Mouse (Mus musculus) heart, embryonic 14.5 days (tissue): ENCODE data around the gene Rala. TPM values are rescaled to one million over a fixed set of nuclear protein-coding genes. Genes with fewer than 3 reads are reported as not detected.

Experiments
- ATAC-seq: fragments of 200-750 bp; cut with Nextera tagmentation; 2 replicates; pipeline ENCODE4 v1.8.0; 2017; ENCODE audit warnings: low read depth, moderate TSS enrichment; ENCODE audit not compliant: insufficient number of reproducible peaks, insufficient read depth, low FRiP score
- H3K27ac ChIP-seq, 2 experiments: fragments of 200-500 bp in 1 of 2; fragments of 300-500 bp in 1 of 2; sonication (generic) in 1 of 2; replicated peaks in 1 of 2; 2 replicates each; pipeline ENCODE4 v1.5.1; 2012 to 2014; ENCODE audit warnings: low read depth in 2 of 2, low read length in 2 of 2, control low read depth in 1 of 2, mild to moderate bottlenecking in 1 of 2, mixed read lengths in 1 of 2; ENCODE audit not compliant: control insufficient read depth in 1 of 2, insufficient read depth in 1 of 2
- H3K27me3 ChIP-seq: fragments of 300-500 bp; sonication (generic); 2 replicates; pipeline ENCODE4 v1.6.1; 2014; ENCODE audit warnings: mild to moderate bottlenecking, low read length, control low read depth; ENCODE audit not compliant: control insufficient read depth, insufficient read depth
- H3K36me3 ChIP-seq: fragments of 300-500 bp; sonication (generic); 2 replicates; pipeline ENCODE4 v1.6.1; 2014; ENCODE audit warnings: mild to moderate bottlenecking, control low read depth, low read length, mixed read lengths; ENCODE audit not compliant: control insufficient read depth, insufficient read depth
- H3K4me1 ChIP-seq, 2 experiments: fragments of 200-500 bp in 1 of 2; fragments of 300-500 bp in 1 of 2; sonication (generic) in 1 of 2; 2 replicates each; pipeline ENCODE4 v1.6.1; 2012 to 2014; ENCODE audit warnings: low read length in 2 of 2, control low read depth in 1 of 2, mixed read lengths in 1 of 2; ENCODE audit not compliant: control insufficient read depth in 2 of 2, insufficient read depth in 2 of 2
- H3K4me2 ChIP-seq: fragments of 300-500 bp; sonication (generic); 2 replicates; pipeline ENCODE4 v1.6.1; 2014; ENCODE audit warnings: mild to moderate bottlenecking, low read length
- H3K4me3 ChIP-seq, 2 experiments: fragments of 200-500 bp in 1 of 2; fragments of 300-500 bp in 1 of 2; sonication (generic) in 1 of 2; 2 replicates each; pipeline ENCODE4 v1.5.1; 2012 to 2014; ENCODE audit warnings: low read length in 2 of 2, mild to moderate bottlenecking in 2 of 2, control low read depth in 1 of 2, low read depth in 1 of 2, moderate library complexity in 1 of 2; ENCODE audit not compliant: control insufficient read depth in 1 of 2, insufficient read depth in 1 of 2
- H3K9ac ChIP-seq: fragments of 300-500 bp; sonication (generic); 2 replicates; pipeline ENCODE4 v1.6.1; 2014; ENCODE audit warnings: mild to moderate bottlenecking, low read length
- H3K9me3 ChIP-seq: fragments of 300-500 bp; sonication (generic); 2 replicates; pipeline ENCODE4 v1.6.1; 2016; ENCODE audit warnings: low read length, control low read depth; ENCODE audit not compliant: control insufficient read depth
- WGBS: fragments of 180-500 bp; shearing (Covaris S2); extraction: QIAGEN DNeasy Blood & Tissue Kit; methylation state at CpG from one replicate; pipeline ENCODE4 v1.1.7; 2014; 5-methylcytosine and 5-hydroxymethylcytosine counted together
- polyA plus RNA-seq: library from polyadenylated mRNA; unstranded; fragments of >200 nt; fragmentation: Nextera tagmentation; extraction: Ambion mirVana; gene quantifications from 2 replicates; pipeline ENCODE4 v1.2.1, GENCODE M21; 2014

Rala gene
- polyA plus RNA-seq, 1 experiment from 2014 or later: 83.7 TPM

DNA sequence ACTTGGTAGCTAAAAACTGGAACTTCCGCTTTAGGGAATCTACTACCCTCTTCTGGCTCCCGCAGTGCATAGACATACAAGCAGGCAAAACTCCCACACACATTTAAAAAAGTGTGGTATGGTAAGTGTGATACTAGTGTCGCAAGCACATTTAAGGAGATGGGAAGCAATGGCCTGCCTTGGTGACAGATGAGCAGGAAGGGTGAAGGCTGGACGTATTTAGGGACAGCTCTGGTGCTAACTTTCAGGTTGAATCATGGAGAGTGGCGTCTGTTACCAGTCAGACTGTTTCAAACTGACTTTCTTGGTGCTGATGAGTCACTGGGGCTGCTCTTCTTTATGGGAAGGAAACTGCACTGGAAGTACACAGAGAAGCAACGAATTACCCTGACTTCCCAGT, 52.5 kb downstream of the Rala start:
- peaks cover 76% of the 10 kb centered on the region for H3K36me3 ChIP-seq
- H3K27ac ChIP-seq: no peak overlapping the region
- H3K4me3 ChIP-seq: no peak overlapping the region
- H3K4me1 ChIP-seq: no peaks in the 10 kb centered on the region
- no peak for ATAC-seq
- H3K9ac ChIP-seq: no peak overlapping the region
- no peaks in the 10 kb centered on the region for H3K9me3 ChIP-seq
- H3K27me3 ChIP-seq: no peaks in the 10 kb centered on the region
- H3K4me2 ChIP-seq: no peak overlapping the region
- WGBS: 89% methylated on average over 6 of the region's 6 CpGs

DNA sequence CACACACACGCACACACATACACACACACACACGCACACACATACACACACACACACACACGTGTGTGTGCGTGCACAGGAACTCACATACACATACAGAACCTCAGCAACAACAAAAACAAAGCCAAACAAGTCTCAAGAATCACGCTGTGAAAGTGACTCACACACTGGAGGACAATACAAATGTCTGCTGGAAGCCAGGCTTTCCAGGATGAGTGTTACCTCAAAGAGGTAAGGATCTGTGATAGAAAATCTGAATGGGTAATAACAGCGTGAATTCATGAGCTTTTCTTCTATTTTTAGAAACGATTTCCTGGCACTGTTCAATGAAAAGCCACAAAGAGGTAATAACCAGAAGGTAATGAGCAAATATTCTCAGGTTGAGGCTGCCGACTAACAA, 59.8 kb downstream of the Rala start:
- no peak for ATAC-seq
- Histone ChIP-seq H3K36me3 (peaks cover 63% of the 10 kb centered on the region), H3K9me3 (no peaks in the 10 kb centered on the region), H3K4me2 (no peak overlapping the region), H3K9ac (no peak overlapping the region), H3K4me3 (no peak overlapping the region), H3K4me1 (no peaks in the 10 kb centered on the region), H3K27me3 (no peaks in the 10 kb centered on the region), H3K27ac (no peak overlapping the region)
- WGBS: 81% methylated on average over 8 of the region's 8 CpGs

DNA sequence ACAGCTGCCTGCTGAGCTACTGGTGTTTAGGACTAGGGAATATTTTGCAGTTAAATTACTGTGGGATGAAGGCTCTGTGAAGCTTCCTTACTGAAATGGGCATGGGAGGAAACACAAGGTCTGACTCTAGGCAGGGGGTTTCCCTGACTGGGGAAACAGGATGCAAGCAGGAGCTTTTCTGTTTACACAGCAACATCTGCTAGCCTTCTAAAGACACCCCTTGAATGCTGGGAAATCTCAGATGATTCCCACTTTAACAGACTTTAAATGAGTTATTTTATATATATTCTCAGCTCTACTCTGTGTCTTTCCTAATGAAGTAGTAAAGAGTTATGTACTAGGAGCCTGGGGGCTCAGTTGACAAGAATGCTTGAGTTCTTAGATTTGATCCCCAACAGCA, 65.0 kb downstream of the Rala start:
- ATAC-seq: no peak
- Histone ChIP-seq H3K4me2 (no peak overlapping the region), H3K9me3 (peaks cover 11% of the 10 kb centered on the region; the same call in 1 of the 2 replicates), H3K27me3 (no peaks in the 10 kb centered on the region), H3K9ac (no peak overlapping the region), H3K36me3 (peaks cover 28% of the 10 kb centered on the region), H3K27ac (no peak overlapping the region), H3K4me3 (no peak overlapping the region), H3K4me1 (no peaks in the 10 kb centered on the region)

DNA sequence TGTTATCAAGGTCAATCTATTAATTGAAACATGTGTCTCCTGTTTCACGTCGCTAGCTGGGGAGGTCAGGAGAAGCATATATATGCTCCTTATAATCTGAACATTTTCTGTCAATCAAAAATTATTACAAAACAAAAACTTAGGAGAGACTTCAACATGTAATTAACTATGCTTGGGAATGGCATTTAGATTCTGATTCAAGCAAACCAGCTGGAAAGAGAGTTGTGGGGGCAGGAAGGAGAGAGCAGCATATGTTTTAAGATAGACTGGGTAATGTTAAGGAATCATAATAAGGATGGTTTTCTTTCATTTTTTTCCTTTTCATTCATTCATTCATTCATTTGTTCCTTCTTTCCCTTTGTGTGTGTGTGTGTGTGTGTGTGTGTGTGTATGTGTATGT, 77.3 kb downstream of the Rala start:
- H3K4me2 ChIP-seq: no peak overlapping the region
- no peak for ATAC-seq
- no peak overlapping the region for H3K9ac ChIP-seq
- H3K4me1 ChIP-seq: no peaks in the 10 kb centered on the region
- H3K27me3 ChIP-seq: no peaks in the 10 kb centered on the region
- H3K36me3 ChIP-seq: no peaks in the 10 kb centered on the region
- no peaks in the 10 kb centered on the region for H3K9me3 ChIP-seq
- H3K27ac ChIP-seq: no peak overlapping the region
- H3K4me3 ChIP-seq: no peak overlapping the region
- WGBS: 76% methylated on average over 2 of the region's 2 CpGs

DNA sequence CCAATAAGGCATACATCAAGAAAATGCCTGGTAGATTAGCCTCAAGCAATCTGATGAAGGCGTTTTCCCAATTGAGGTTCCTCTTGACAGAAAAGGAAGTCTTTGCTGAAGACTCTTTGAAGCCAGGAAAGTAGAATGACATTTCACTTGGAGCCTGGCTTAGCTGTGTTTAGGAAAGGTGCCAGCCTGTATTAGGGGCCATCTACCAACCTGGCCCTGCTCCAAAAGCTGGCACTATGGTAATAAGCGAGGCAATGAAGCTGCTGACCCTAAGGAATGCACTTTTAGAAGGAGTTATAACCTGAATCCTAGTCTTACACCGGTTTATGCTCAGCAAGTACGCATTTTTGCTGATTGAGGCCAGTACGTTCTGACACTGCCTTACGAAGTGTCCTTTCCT, 83.5 kb downstream of the Rala start:
- Histone ChIP-seq H3K9ac (no peak overlapping the region), H3K9me3 (0 out of 2 replicates have a peak, but pooled peaks cover 2% of the 10 kb centered on the region), H3K4me3 (no peak overlapping the region), H3K27ac (no peak overlapping the region), H3K4me2 (no peak overlapping the region), H3K27me3 (no peaks in the 10 kb centered on the region), H3K36me3 (no peaks in the 10 kb centered on the region), H3K4me1 (peaks cover 3 to 4% of the 10 kb centered on the region in 2 experiments)
- 87% methylated on average over 6 of the region's 6 CpGs for WGBS
- ATAC-seq: no peak

DNA sequence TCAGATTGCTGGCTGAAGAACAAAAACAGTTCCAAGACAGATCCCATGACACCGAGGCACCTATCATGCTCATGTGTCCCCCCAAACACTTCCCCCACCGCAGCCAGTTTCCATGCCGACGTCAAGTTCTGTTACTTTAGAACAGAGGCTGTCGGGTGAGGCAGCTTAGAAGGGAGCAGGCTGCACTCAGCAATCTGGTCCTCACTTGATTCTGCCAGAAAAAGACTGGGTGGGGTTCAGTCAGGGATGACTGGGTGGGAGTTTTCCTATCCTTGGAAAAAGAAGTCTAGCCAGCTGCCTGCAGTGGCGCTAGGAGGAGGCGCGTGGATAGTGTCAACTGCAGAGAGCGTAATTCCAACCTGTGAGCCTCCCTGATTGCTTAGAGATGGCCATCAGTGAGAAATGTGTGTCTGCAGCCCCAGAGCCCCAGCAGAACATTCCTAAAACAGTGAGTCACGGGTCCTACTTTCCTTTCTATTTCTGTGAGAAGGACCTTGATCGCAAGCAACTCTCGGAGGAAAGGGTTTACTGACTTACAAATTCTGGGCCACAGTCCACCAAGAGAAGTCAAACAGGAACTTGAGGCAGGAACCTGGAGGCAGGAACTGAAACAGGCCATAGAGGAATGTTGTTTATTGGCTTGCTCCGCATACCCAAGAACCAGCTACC, 84.5 kb downstream of the Rala start:
- ATAC-seq: no peak
- no peak overlapping the region for H3K9ac ChIP-seq
- no peak overlapping the region for H3K4me3 ChIP-seq
- H3K9me3 ChIP-seq: 0 out of 2 replicates have a peak, but pooled peaks cover 2% of the 10 kb centered on the region
- H3K27ac ChIP-seq: no peak overlapping the region
- H3K4me1 ChIP-seq: peaks cover 13% of the 10 kb centered on the region in 2 experiments
- H3K36me3 ChIP-seq: no peaks in the 10 kb centered on the region
- H3K4me2 ChIP-seq: no peak overlapping the region
- H3K27me3 ChIP-seq: no peaks in the 10 kb centered on the region
- WGBS: 34% methylated on average over 13 of the region's 13 CpGs

DNA sequence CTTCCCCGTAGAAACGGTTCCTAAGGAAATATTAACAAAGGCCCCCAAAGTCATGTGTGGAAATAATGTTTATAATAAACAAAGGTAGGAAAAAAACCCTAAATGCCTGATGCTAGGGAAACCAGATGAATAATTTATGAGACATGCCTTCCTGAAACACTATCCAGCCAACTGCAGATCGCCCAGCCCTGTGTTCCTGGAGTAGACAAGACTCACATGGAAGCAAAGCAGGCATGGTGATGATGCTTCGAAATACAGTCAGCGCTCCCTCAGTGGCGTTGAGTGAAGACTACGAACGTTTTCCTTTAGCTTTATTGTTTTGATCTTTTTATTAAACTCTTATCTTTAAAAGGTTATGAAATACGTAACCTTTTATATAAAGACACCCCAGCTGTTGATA, 87.0 kb downstream of the Rala start:
- H3K9me3 ChIP-seq: 0 out of 2 replicates have a peak, but pooled peaks cover 2% of the 10 kb centered on the region
- no peak overlapping the region for H3K9ac ChIP-seq
- no peaks in the 10 kb centered on the region for H3K36me3 ChIP-seq
- H3K4me2 ChIP-seq: no peak overlapping the region
- H3K4me3 ChIP-seq: no peak overlapping the region
- no peaks in the 10 kb centered on the region for H3K27me3 ChIP-seq
- peaks cover 13% of the 10 kb centered on the region in 2 experiments for H3K4me1 ChIP-seq
- WGBS: 84% methylated on average over 9 of the region's 9 CpGs
- no peak for ATAC-seq
- H3K27ac ChIP-seq: no peak overlapping the region
